Mouse (Mus musculus) c-Kit-positive CD71-negative TER-119-negative erythroid progenitor cells, embryonic 14.5 days (primary cell): ENCODE measurements around the gene Hpn.

Experiments
- DNase-seq: peaks from one replicate; pipeline ENCODE4 v3.0.0-alpha.2; 2013; ENCODE audit warnings: low read depth

The Hpn gene

DNA sequence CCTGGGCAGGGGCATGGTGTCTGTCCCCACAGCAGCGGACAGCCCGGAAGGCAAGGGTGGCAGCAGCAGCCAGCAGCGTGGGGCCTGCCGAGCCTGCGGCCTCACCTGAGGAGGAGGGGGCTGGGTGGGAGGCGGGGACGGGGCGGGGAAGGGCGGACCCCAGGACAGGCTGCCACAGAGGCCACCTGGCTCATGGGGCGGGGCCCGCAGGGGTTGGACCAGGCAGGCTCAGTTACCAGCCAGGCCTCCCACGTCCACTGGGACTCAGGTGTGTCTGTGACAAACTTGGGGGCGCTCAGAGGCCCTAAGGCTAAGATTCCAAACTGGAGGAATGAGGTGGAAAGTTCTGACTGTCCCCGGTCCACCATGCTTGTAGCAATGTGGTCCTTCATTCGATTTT, at the start of gene Hpn:
Hpn (minus strand) TSS at position 109 of the 400 bp plus-strand sequence.
- no peak for DNase-seq

DNA sequence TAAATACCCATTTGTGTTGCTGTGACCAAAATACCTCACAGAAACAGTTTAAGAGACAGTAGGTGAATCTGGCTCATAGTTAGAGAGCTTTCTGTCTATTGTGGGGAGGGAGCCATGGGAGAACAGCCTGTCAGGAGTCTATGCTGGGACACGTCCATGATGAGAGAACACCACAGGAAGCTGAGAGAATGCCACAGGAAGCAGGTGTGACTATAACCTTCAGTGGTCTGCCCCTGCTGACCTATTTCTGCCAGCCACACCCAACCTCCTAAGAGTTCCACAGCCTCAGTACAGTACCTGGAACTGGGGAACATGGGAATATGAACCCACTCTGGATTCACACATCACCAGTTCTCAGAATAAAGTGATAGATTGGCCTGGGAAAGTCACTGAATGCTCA, 49.7 kb upstream of the Hpn start:
- DNase-seq: no peak

DNA sequence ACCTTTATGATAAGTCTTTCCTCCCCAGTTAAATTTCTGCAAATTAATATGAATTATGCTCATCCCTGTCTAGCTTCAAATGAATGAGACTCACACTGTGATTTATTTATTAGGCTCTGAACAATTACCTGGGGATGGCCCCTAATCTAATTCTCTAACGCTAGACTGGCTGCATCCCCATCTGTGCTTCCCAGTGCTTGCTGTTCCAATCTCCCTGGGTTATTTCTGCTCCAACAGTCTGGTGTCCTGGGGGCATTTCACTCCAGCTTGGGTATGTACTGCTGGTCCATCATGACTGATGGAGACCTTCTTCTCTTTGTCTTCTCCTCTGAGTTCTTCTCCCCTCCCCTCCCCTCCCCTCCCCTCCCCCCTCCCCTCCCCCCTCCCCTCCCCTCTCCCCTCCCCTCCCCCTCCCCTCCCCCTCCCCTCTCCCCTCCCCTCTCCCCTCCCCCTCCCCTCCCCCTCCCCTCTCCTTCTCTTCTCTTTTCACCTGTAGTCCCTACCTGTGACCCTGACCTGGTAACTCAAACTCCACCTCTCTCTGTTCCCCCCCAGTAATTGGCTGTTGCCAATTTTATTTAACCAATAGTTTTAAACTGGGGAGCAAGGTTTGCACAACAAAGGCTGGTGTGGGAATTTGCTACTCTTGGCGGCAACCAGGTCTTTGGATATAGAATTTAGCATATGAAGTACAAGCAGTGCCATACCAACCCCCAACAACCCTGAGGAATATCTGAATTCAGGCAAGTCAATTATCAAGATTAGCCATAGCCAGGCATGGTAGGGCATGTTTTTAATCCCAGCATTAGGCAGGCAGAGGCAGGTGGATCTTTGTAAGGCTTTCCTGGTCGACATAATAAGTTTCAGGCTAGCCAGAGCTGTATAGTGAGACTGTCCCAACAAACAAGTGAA, 48.8 kb upstream of the Hpn start:
- DNase-seq: no peak

DNA sequence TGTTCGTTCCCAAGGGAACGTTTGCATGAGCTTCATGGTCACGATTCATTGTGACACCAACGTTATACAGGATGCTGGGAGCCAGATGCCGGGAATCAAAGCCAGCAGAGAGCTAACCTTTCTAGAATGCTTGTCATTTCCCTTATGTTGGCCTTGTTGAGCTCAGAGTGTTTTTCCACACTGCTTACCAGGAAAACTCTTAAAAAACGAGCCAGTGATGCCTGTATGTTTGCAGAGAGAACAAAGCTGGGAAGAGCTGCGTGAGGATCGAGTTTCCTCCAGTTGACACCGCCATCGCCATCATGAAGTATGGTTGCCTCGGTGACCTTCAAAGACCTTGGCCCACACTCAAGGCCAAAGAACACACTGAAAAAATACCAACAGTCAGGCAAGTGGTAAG, 47.2 kb upstream of the Hpn start:
- DNase-seq: no peak

DNA sequence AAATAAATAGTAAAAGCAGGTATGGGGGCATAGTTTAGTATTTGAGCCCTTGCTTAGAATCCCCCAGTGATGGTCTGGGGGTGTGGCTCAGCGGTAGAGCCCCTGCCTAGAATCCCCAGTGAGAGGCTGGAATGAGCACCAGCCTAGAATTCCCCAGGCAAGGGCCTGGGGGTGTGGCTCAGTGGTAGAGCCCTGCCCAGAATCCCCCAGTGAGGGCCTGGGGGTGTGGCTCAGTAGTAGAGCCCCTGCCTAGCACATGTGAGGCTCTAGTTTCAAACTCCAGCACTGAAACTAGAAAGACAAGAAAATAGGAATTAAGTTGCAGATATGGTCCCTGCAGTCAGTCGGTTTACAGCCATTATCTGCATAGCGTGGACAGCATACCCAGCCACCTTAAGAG, 46.7 kb upstream of the Hpn start:
- DNase-seq: no peak

- no peak for DNase-seq
Measured at GRCm38 (mm10) chr7:31161246-31161645, 46.2 kb upstream of the Hpn start.

GRCm38 (mm10) chr7:31160763-31161162, 45.7 kb upstream of the Hpn start:
- DNase-seq: no peak

DNA sequence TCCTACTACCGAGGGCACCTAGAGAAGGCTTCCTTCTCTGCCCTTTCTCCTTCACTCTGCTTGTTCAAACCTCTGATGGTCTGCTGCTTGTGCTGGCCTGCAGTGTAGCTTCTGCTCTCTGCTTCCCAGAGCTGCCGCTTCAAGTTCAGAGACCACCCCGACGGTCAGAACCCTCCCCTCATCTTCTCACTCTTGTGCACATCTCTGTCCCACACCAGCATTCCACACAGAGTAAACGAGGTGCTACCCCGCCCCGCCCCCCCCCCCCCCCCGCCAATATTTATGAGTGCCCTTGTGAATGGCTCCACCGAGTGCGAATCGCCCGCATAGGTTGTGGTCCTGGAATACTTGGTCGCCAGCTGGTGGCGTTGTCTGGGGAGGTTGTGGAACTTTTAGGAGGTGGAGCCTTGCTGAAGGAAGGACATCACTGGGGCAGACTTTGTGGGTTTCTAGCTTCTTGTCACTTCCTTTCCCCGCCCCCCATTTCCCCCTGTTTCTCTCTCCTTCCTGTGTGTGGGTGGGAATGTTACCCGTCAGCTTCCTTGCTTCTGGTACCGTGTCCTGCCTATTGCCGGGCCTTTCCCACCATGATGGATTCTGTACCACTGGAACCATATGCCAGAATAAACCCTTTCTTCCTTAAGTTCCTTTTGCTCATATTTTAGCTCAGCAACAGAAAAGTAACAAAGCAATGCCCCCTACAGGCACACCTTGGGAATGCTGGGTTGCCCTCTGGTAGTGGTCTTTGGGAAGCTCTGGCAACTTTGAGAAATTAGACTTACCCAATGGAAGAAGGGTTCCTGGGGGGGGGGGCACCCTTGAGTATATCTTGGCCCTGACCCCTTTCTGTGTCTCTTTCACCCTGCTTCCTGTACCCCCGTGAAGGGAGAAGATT, 41.2 kb upstream of the Hpn start:
- DNase-seq: no peak

GRCm38 (mm10) chr7:31155296-31156033, 40.4 kb upstream of the Hpn start, which contains the start of gene Gramd1a:
TSS of gene Gramd1a (minus strand) at chr7:31155896.
- DNase-seq: no peak

DNA sequence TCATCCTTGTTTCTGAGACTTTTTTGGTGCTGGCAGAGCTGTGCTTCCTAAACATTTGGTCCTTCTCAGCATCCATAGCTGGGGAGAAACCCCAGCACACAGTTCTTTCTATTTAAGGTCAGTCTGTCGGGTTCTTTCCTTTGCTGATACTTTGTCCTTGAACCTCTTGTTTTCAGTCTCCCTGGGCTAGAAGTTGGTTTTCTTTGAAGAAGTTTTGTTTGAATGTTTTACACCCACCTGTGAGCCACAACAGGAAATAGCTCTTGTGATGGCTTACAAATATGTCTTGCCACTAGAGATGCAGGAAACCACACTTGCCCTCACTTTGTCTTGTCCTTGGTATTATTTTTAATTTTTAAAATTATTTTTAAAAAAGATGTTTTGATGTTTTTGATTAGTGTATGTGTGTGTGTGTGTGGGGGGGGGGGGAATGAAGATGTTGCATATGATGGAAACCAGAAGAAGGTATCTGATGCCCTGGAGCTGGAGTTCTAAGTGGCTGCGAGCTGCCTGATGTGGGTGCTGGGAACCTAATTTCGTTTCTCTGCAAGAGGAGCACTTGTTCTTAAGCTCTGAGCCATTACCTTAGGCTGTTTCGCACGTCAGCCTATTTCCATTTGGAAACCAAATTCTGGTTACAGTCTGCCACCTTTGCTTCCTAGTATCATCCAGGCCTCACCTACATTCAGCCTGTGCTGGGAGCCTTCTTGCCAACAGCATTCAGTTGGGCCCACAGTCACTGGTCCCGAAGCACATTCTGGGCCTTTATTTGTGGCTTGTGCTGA, 38.6 kb upstream of the Hpn start:
- no peak for DNase-seq

DNA sequence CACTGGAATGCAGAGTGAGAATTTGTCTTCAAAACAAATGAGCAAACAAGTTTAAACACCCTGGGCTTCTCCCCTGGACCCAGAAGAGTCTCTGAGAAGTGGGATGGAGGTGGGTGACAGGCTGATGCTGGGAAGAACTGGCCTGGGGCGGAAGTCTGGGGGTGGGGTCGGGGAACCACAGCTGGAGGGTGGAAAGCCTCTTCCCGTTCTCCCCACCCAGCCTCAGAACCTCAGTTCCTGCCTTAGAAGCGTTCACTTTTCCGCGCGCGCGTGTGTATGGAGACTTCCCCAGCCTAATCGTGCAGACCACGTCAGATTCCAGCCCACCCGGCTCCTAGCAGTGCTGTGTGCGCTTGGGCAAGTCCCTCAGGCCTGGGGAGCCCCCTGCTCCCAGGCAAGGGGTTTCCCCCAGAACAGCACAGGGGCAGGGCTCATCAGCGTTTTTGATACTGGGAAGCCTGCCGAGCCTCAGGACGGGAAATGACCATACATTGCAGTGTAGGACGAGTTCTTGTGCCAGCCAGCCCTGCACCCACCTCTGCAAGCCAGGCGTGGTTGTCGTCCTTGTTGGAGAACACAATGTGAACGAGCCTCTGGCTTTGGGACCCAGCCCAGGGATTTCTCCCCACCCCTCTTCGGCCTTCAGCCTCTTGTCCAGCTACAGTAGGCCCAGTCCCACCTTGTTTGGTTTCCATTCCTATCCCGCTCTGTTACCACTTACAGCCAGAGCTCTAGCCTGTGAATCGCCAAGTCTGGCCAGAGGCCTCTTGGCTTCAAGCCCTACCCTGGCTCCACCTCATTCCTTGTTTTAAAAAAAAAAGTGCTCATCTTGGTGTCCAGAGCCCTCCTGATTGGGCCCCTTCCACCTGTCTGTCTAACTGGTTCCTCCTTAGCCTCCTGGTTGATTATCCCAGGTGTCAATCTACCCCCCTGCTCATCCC, 36.5 kb upstream of the Hpn start:
- DNase-seq: no peak

DNA sequence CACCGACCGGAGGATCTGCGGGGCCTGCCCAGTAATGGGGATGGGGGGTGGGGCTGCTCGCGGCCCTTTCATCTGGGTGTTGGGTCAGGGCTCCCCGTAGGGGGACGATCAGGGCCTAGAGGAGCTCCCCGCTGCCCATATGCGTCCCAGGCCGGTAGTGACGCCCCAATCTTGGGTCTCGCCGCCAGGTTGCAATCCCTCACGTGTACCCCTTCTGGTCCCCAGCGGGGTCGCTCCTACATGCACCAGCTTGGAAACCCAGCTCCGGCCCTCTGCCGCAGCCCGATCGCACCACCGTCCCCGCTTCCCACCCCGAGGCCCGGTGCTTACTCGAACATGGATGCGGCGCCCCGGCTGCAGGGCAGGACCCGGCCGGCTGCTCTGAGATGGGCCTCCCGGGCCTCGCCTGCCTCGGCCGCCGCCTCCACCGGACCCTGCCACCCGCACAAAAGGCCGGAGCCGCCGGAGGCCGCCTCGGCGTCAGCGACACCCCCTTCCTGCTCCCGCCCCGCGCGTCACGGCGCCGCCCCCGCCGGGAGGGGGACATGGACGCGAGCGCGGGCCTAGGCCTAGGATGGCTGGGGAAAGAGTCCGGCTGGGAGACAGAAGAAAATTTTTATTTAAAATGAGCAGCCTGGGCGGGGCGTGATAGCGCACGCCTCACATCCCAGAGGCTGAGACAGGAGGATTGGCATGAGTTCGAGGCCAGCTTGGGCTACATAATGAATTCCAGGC, 35.6 kb upstream of the Hpn start:
- DNase-seq: no peak

GRCm38 (mm10) chr7:31149751-31150565, 34.9 kb upstream of the Hpn start:
- DNase-seq: no peak

DNA sequence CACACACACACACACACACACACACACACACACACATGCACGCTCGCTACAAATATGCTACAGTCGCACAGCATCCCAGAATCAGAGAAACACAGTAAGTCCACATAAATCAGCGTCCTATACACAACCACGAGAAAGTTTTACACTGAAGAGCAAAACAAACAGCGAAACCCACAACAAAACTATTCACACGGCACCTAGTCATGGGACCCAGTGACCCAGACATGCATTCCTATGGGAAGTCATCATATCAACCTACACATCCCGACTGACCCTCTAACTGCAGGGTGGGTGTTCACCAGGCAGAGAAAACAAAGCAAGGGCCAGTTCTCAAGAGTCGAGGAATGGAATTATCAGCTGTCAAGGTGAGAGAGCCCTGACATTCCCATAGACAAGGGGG, 34.2 kb upstream of the Hpn start:
- no peak for DNase-seq

- DNase-seq: no peak
Measured at GRCm38 (mm10) chr7:31148756-31149155, 33.7 kb upstream of the Hpn start.

DNA sequence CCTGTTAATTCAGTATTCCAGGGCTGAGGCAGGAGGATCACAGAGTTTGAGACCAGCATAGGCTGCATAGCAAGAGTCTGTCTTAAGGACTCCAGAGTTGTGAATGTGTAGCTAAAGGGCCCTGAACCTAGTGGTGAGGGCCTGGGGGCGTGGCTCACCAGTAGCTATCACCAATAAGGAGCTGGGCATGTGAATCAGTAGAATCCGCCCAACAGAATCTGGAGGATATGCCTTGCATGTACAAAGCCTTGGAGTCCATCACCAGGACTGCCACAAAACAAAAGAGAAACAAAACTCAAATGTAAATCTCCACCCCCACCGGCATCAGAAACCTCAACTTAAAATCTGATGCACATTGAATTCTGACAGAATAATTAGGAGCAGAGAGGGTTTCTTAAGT, 33.0 kb upstream of the Hpn start:
- DNase-seq: no peak

DNA sequence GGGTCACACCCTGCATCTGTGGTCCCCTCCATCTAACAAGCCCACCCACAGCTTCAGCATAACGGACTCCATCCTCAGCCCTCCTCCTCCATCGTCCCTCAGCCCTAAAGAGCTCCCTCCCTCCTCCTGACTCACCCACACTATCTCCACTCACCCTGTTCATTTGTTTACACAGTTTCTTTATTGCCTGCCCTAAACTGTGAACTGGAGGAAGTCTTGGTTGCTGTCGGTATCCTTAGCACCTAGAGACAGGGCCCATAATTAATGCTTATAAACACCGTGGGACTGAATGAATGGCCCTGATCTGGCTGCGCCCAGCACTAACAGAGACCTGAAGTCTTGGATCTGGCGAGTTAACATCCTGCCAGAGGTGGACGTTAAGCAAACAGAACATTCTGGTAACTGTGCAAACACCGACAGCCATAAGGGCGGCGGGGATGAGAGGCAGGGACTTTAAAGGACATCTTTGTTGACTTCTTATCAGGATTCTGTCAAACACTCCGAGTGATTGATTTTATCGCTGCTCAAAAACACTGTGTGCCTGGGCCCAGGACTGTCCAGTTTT, 30.6 kb upstream of the Hpn start:
- DNase-seq: no peak

- DNase-seq: no peak
Measured at GRCm38 (mm10) chr7:31144886-31145285, 29.8 kb upstream of the Hpn start.
